Mouse (Mus musculus) small intestine, adult 2 months (tissue): ENCODE data around the gene Rassf9.

Source experiments
- CTCF ChIP-seq: fragments of 200-500 bp; IDR thresholded peaks from 2 replicates; pipeline ENCODE4 v1.5.1; 2012; ENCODE audit warnings: low read depth, mild to moderate bottlenecking, control low read depth, inconsistent platforms, low read length, moderate library complexity, mixed read lengths; ENCODE audit not compliant: insufficient replicate concordance, insufficient read length; ENCODE audit errors: extremely low read depth
- POLR2A ChIP-seq: fragments of 200-500 bp; IDR thresholded peaks from 2 replicates; pipeline ENCODE4 v1.6.1; 2012; ENCODE audit warnings: low read depth, mild to moderate bottlenecking, control low read depth, inconsistent platforms, low read length, moderate library complexity

- TF ChIP-seq CTCF = no peak
- TF ChIP-seq POLR2A = no peak
Measured at GRCm38 (mm10) chr10:102469412-102469811, 42.6 kb upstream of the Rassf9 start.
